Mouse (Mus musculus) embryonic facial prominence, embryonic 13.5 days (tissue): ENCODE measurements at regions not wholly inside any gene's neighbourhood (a gene's known extent, or its start where the extent isn't known, plus 50 kb on each side); places are given as distances from the start of the nearest gene placed in this dataset.

ENCODE experiments used
- ATAC-seq: fragments of 200-750 bp; cut with Nextera tagmentation; 2 replicates; pipeline ENCODE4 v1.8.0; 2017; ENCODE audit warnings: low read depth; ENCODE audit not compliant: insufficient number of reproducible peaks, insufficient read depth, low FRiP score, low TSS enrichment
- H3K27ac ChIP-seq: fragments of 300-500 bp; sonication (generic); 2 replicates; pipeline ENCODE4 v1.5.1; 2015; ENCODE audit warnings: moderate library complexity, mild to moderate bottlenecking, inconsistent platforms
- H3K27me3 ChIP-seq: fragments of 300-500 bp; sonication (generic); 2 replicates; pipeline ENCODE4 v1.6.1; 2015; ENCODE audit warnings: mild to moderate bottlenecking, inconsistent platforms
- H3K36me3 ChIP-seq: fragments of 300-500 bp; sonication (generic); 2 replicates; pipeline ENCODE4 v1.6.1; 2015; ENCODE audit warnings: mild to moderate bottlenecking, inconsistent platforms
- H3K4me1 ChIP-seq: fragments of 300-500 bp; sonication (generic); 2 replicates; pipeline ENCODE4 v1.6.1; 2015; ENCODE audit warnings: inconsistent platforms
- H3K4me2 ChIP-seq: fragments of 300-500 bp; sonication (generic); 2 replicates; pipeline ENCODE4 v1.6.1; 2015; ENCODE audit warnings: moderate library complexity, mild to moderate bottlenecking, inconsistent platforms
- H3K4me3 ChIP-seq: fragments of 300-500 bp; sonication (generic); 2 replicates; pipeline ENCODE4 v1.5.1; 2015; ENCODE audit warnings: mild to moderate bottlenecking, inconsistent platforms
- H3K9ac ChIP-seq: fragments of 300-500 bp; sonication (generic); 2 replicates; pipeline ENCODE4 v1.6.1; 2015; ENCODE audit warnings: mild to moderate bottlenecking, inconsistent platforms
- H3K9me3 ChIP-seq: fragments of 300-500 bp; sonication (generic); 2 replicates; pipeline ENCODE4 v1.6.1; 2016; ENCODE audit warnings: inconsistent platforms
- whole genome bisulfite sequencing: fragments of 180-500 bp; shearing (Covaris S2); methylation state at CpG from one replicate; pipeline ENCODE4 v1.1.7; 2015; ENCODE audit warnings: mixed read lengths; 5-methylcytosine and 5-hydroxymethylcytosine counted together

DNA sequence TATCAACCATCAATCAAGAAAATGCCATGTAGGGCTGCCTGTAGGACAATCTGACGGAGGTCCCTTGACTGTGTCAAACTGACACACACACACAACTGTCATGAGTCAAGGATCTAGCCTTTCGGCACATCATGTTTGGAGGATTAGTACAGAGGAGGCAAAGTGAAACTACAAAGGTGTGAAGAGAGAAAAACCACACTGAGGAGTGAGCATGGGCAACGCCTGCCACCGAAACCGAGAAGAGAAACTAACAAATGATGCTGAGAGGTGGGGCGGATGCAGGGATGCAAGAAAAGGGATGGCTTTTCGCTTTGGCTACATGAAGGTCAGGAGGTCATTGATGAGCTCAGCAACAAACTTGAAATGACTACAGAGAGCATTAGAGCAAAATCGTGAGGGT, 111.8 kb upstream of the Bach2 start:
- Histone ChIP-seq H3K36me3 (no peaks in the 10 kb centered on the region), H3K9me3 (no peaks in the 10 kb centered on the region), H3K4me2 (no peak overlapping the region), H3K27ac (no peak overlapping the region), H3K4me1 (no peaks in the 10 kb centered on the region), H3K9ac (no peak overlapping the region), H3K4me3 (no peak overlapping the region), H3K27me3 (no peaks in the 10 kb centered on the region)
- 89% methylated on average over 8 of the region's 8 CpGs for WGBS
- no peak for ATAC-seq

DNA sequence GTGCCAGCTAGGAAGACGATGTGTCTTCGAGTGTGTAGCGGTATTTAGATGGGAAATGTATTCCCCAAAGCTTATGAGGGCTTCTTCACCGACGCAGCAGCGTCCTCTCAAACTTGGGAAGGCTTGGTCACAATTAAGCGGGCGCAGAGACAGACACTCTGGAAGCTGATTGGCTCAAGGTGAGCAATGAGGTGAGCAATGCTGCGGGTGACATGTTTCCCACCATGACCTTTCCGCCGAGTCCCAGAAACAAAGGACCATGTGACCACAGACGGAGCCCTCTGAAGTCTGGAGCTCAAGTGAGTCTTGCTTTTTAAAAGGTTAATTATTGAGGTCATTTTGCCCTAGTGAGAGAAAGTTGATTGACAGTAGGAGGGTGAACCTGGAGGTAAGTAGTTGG, 108.0 kb upstream of the Bach2 start:
- Histone ChIP-seq H3K4me3 (no peak overlapping the region), H3K4me1 (no peaks in the 10 kb centered on the region), H3K4me2 (no peak overlapping the region), H3K27me3 (no peaks in the 10 kb centered on the region), H3K36me3 (no peaks in the 10 kb centered on the region), H3K9me3 (no peaks in the 10 kb centered on the region), H3K27ac (no peak overlapping the region), H3K9ac (no peak overlapping the region)
- WGBS, result 51% methylated on average over 12 of the region's 12 CpGs
- ATAC-seq, result no peak

DNA sequence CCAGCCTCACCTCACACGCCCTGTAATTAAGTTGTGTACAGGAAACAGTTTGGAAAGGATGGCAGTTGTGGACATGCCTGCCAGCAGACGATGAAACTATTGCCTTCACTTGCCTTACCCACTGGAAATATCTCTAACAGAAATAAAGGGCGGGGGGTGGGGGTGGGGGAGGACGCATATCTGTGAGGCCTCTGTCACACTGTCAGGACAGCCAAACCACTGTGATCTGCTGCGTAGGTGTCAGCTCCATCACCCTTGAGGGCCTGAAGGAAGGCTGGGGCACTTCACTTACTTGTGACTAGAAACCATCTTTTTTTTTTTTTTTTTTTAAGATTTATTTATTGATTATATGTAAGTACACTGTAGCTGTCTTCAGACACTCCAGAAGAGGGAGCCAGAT, 106.8 kb upstream of the Bach2 start:
- 68% methylated on average over 5 of the region's 5 CpGs for WGBS
- no peak overlapping the region for H3K4me3 ChIP-seq
- no peak overlapping the region for H3K9ac ChIP-seq
- H3K27me3 ChIP-seq, result no peaks in the 10 kb centered on the region
- H3K9me3 ChIP-seq, result no peaks in the 10 kb centered on the region
- ATAC-seq, result no peak
- H3K36me3 ChIP-seq, result no peaks in the 10 kb centered on the region
- no peak overlapping the region for H3K4me2 ChIP-seq
- no peaks in the 10 kb centered on the region for H3K4me1 ChIP-seq
- no peak overlapping the region for H3K27ac ChIP-seq

DNA sequence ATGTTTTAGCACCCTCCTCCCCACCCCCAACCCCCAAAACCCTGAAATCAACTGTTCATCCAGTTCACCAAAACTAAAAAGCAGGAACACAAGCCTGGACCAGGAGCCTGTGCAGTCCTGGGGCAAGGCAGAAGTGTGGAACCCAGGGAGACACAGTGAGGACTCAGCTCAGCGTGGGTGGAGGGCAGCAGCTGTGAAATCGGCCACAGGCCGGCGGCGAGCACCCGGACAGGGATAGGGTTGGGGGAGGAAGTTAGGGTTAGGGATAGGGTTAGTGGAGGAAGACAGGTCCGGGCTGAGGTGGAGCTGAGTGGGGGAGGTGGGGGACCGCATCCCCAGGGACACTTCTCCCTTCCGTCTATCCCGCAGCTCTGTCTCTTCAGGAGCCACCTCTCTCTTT, 102.5 kb upstream of the Bach2 start:
- WGBS, result 63% methylated on average over 7 of the region's 10 CpGs
- H3K4me1 ChIP-seq, result no peaks in the 10 kb centered on the region
- no peaks in the 10 kb centered on the region for H3K27me3 ChIP-seq
- ATAC-seq, result no peak
- H3K36me3 ChIP-seq, result no peaks in the 10 kb centered on the region
- H3K9me3 ChIP-seq, result no peaks in the 10 kb centered on the region
- H3K4me3 ChIP-seq, result no peak overlapping the region
- no peak overlapping the region for H3K4me2 ChIP-seq
- no peak overlapping the region for H3K27ac ChIP-seq
- no peak overlapping the region for H3K9ac ChIP-seq

DNA sequence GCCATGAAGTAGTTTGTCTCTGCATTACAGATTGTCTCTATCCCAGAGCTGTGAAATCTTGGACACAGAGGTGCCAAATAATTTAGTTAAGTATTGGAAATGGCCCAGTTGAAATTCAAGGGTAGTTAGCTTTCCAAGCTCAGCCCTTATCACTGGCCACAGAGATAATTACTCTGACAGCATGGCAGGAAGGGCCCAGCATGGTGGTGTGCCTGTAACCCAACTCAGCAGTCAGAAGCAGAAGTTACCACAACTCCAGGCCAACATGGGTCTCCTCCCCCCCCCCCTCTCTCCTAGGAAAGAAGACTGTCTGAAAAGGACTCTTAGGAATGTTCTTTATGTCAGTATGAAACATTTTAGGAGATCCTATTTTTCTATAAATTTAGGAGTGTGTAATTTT, 101.4 kb upstream of the Bach2 start:
- no peak for ATAC-seq
- no peaks in the 10 kb centered on the region for H3K9me3 ChIP-seq
- no peaks in the 10 kb centered on the region for H3K36me3 ChIP-seq
- H3K27me3 ChIP-seq, result no peaks in the 10 kb centered on the region
- H3K4me1 ChIP-seq, result no peaks in the 10 kb centered on the region
- no peak overlapping the region for H3K4me2 ChIP-seq
- no peak overlapping the region for H3K9ac ChIP-seq
- H3K27ac ChIP-seq, result no peak overlapping the region
- no peak overlapping the region for H3K4me3 ChIP-seq

DNA sequence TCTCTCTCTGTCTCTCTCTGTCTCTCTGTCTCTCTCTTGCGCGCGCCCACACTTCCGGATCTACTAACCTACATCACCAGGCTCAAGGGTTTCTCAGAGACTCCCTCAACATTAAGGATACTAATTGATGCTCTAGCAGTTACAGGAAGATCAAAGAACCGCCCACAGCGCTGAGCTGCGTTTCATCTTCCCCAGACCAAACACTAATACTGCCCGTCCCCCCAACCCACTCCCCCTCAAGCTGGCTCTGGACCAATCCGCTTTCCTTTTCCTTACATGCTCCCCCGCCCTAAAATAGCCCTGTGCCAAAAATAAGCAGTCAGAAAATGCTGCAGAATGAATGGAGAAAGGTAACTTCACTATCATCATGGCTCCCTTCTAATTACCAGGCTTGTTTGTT, 100.6 kb upstream of the Bach2 start:
- WGBS, result 63% methylated on average over 10 of the region's 10 CpGs
- Histone ChIP-seq H3K4me2 (no peak overlapping the region), H3K9me3 (no peaks in the 10 kb centered on the region), H3K9ac (no peak overlapping the region), H3K4me3 (no peak overlapping the region), H3K27ac (no peak overlapping the region), H3K4me1 (no peaks in the 10 kb centered on the region), H3K36me3 (no peaks in the 10 kb centered on the region), H3K27me3 (no peaks in the 10 kb centered on the region)
- no peak for ATAC-seq

DNA sequence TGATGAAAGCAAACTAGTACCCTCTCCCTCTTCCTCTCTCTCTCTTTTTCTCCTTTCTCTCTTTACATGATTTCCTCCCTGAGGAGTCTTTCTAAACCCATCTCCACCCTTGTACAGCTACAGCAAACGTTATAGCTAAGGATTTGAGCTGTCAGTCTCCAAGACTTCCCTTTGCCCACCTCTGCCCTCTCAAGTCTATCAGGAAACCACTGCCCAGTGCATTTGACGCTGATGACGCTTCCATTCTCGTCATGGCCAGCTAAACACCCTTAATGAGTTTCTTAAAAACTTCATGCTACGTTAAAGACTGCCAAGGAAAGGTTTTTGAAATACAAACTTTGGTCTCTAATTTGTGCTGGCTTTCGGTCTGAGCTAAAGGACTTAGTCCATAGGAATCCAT, 99.0 kb upstream of the Bach2 start:
- Histone ChIP-seq H3K4me2 (no peak overlapping the region), H3K36me3 (no peaks in the 10 kb centered on the region), H3K9ac (no peak overlapping the region), H3K4me1 (no peaks in the 10 kb centered on the region), H3K4me3 (no peak overlapping the region), H3K9me3 (no peaks in the 10 kb centered on the region), H3K27me3 (no peaks in the 10 kb centered on the region), H3K27ac (no peak overlapping the region)
- ATAC-seq, result no peak
- 70% methylated on average over 6 of the region's 6 CpGs for WGBS

DNA sequence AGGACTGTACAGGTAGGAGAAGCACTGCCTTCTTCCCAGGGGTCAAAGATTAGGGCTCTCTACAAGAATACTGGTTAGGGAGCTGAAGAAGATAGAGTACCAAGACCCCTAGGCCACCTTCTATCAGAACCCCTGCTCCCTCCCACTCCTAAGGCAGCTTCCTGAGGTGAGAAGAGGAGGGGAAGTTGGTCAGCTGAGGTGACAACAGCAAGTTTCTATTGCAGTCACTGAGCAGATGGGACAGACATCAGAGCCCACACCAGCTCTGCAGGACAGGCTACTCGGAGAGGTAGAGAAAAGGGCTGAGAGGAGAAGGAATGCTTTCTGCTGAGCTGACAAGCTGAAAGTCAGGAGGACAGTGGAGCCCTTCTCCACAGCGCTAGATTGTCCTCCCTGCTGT, 98.5 kb upstream of the Bach2 start:
- H3K9ac ChIP-seq, result no peak overlapping the region

DNA sequence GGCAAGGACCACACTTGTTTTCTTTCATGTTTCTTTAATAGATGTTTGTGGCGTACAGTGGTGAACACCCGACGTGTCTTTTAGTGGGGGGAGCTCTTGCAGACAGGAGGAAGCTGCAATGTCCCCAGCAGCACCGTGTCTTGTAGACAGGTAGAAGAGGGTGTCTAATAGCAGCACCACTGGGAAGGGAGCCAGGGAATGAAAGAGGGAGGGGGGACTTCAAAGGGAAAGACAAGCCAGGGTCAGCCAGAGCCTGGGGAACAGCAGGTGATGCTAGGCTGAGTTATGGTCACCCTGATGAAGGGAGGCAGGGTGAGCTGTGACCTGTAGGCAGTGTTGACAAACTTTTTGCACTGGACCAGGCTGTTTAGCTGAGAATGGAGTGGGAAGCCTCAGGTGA, 96.4 kb upstream of the Bach2 start:
- H3K36me3 ChIP-seq, result no peaks in the 10 kb centered on the region
- WGBS, result 63% methylated on average over 4 of the region's 4 CpGs
- no peak overlapping the region for H3K4me2 ChIP-seq
- no peak overlapping the region for H3K27ac ChIP-seq
- H3K9ac ChIP-seq, result no peak overlapping the region
- peak; percentile 15; the same call in 1 of the 2 replicates for ATAC-seq
- H3K9me3 ChIP-seq, result no peaks in the 10 kb centered on the region
- H3K27me3 ChIP-seq, result no peaks in the 10 kb centered on the region
- no peaks in the 10 kb centered on the region for H3K4me1 ChIP-seq
- no peak overlapping the region for H3K4me3 ChIP-seq

More for the DNA sequence above, 98.5 kb upstream of the Bach2 start:
- H3K36me3 ChIP-seq, result no peaks in the 10 kb centered on the region
- H3K4me1 ChIP-seq, result no peaks in the 10 kb centered on the region
- H3K27ac ChIP-seq, result no peak overlapping the region
- H3K4me2 ChIP-seq, result no peak overlapping the region
- no peak for ATAC-seq
- no peak overlapping the region for H3K4me3 ChIP-seq
- no peaks in the 10 kb centered on the region for H3K9me3 ChIP-seq
- H3K27me3 ChIP-seq, result no peaks in the 10 kb centered on the region
- 92% methylated on average over 2 of the region's 2 CpGs for WGBS

DNA sequence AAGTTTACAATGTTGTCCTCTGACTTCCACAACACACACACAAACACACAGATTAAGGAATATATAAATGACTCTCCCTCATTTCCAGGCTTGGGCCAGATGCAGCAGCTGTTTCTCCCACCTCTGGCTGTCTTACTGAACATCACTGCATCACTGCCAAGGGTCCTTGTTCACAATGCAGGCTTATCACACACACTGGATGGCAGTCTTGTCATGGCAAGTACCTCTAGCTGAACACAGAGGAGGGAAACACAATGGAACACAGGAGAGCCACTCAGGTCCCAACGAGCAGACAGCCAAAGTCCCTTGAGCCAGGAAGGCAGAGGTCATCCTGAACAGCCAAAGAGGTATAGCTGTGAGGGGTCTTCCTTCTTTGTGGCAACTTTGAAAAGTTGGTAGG, 91.5 kb upstream of the Bach2 start:
- 59% methylated on average over 1 of the region's 1 CpGs for WGBS
- no peak for ATAC-seq
- no peaks in the 10 kb centered on the region for H3K27me3 ChIP-seq

DNA sequence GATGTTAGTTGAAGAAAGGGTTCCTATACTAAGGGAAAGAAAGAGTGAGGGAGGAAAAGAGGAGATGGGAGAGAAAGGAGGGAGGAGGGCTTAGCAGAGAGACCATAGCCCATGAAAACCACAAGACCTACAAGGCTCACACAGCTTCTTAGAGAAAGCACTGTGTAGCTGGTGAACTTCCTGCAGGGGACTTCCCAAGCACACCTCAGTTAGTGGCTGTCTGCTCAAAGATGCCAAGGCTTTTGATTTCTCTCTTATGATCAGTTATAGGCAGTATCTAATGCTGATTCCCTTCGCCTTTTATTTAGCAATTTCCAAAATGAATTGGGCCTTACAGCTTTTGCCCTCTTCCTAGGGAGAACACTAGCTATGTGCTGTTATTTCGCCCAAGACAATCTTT, 90.0 kb upstream of the Bach2 start:
- Histone ChIP-seq H3K27ac (no peak overlapping the region), H3K9ac (no peak overlapping the region), H3K4me3 (no peak overlapping the region), H3K9me3 (no peaks in the 10 kb centered on the region), H3K27me3 (no peaks in the 10 kb centered on the region), H3K36me3 (no peaks in the 10 kb centered on the region), H3K4me1 (peaks cover 6% of the 10 kb centered on the region; the same call in 1 of the 2 replicates), H3K4me2 (no peak overlapping the region)
- ATAC-seq, result no peak
- WGBS, result 92% methylated on average over 2 of the region's 2 CpGs

More for the DNA sequence above, 91.5 kb upstream of the Bach2 start:
- Histone ChIP-seq H3K4me1 (peaks cover 3% of the 10 kb centered on the region; the same call in 1 of the 2 replicates), H3K4me3 (no peak overlapping the region), H3K9me3 (no peaks in the 10 kb centered on the region), H3K27ac (no peak overlapping the region), H3K9ac (no peak overlapping the region), H3K4me2 (no peak overlapping the region), H3K36me3 (no peaks in the 10 kb centered on the region)

DNA sequence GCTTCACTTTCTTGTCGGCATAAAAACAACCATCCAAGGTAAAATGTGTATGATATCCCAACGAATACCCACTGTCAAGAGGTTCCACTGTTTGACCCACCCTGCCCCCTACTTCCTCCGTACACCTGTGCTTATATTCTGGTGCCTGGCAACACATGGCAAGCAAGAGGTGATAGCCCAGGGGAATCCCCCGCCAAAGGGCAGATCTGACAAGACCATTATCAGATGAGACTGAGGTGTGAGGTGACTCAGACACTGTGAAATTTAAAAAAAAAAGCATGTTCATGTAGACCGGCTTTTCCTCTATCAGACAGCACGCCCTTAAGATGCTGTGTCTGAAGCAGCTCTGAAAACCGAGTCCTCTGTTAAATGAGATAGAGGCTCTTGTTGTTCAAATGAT, 89.4 kb upstream of the Bach2 start:
- H3K4me1 ChIP-seq, result peaks cover 6% of the 10 kb centered on the region; the same call in 1 of the 2 replicates
- no peak for ATAC-seq
- H3K9ac ChIP-seq, result no peak overlapping the region
- 80% methylated on average over 7 of the region's 7 CpGs for WGBS
- no peaks in the 10 kb centered on the region for H3K9me3 ChIP-seq
- no peak overlapping the region for H3K27ac ChIP-seq
- no peak overlapping the region for H3K4me2 ChIP-seq
- H3K4me3 ChIP-seq, result no peak overlapping the region
- H3K36me3 ChIP-seq, result no peaks in the 10 kb centered on the region
- no peaks in the 10 kb centered on the region for H3K27me3 ChIP-seq

DNA sequence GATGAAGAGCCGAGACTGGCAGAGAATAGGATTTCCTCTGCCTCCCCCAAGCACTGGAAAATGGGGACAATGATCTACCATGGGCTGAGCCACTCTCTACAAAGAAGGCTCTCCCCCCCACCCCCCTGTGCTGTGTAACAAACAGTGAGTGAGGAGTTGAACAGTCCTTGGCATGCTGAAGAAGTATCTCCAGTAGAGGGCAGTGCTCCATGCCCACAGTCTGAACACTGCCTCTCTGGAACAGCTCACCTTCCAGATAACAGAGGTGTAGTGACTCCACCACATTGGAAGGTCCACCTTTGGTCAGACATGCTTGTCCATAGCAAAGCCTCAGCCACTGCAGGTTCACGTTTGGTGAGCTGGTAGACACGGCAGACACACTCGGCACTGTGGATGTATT, 85.2 kb upstream of the Bach2 start:
- no peak overlapping the region for H3K4me3 ChIP-seq
- no peak overlapping the region for H3K27ac ChIP-seq
- H3K9me3 ChIP-seq, result no peaks in the 10 kb centered on the region
- no peaks in the 10 kb centered on the region for H3K36me3 ChIP-seq
- 78% methylated on average over 4 of the region's 4 CpGs for WGBS
- no peak for ATAC-seq
- H3K4me2 ChIP-seq, result no peak overlapping the region
- H3K27me3 ChIP-seq, result no peaks in the 10 kb centered on the region
- no peak overlapping the region for H3K9ac ChIP-seq
- H3K4me1 ChIP-seq, result peaks cover 8% of the 10 kb centered on the region; the same call in 1 of the 2 replicates
